Mouse (Mus musculus) cerebellum, adult 2 months (tissue): ENCODE measurements around the gene Eif4enif1.
"Not testable (repeated sequence)": the region's sequence is repeated elsewhere in the genome, so short reads cannot be mapped to it uniquely, and the experiment has no call there.

Experiments
- CTCF ChIP-seq: fragments of 200-500 bp; IDR thresholded peaks from 2 replicates; pipeline ENCODE4 v1.5.1; 2011; ENCODE audit warnings: low read depth, mild to moderate bottlenecking, control low read depth, low read length, moderate library complexity, borderline replicate concordance; ENCODE audit not compliant: insufficient read depth
- POLR2A ChIP-seq: fragments of 200-500 bp; IDR thresholded peaks from 2 replicates; pipeline ENCODE4 v1.6.1; 2011; ENCODE audit warnings: low read length, control low read depth, borderline replicate concordance; ENCODE audit not compliant: insufficient read depth

GRCm38 (mm10) chr11:3167571-3168001, 34.6 kb upstream of the Eif4enif1 start:
- not testable (repeated sequence) for TF ChIP-seq POLR2A, CTCF
